8 mouse cellular contexts compared by ENCODE assay signal in genomic region chr15:12795457-12795894, GRCm38 (mm10). TPM values are rescaled to one million over a fixed set of nuclear protein-coding genes. Genes with fewer than 3 reads are reported as not detected.
DNase-seq lines count a peak whose midpoint lies in the region; ATAC-seq lines count a peak whose summit lies in the region.

No protein-coding gene starts in this region.

- peaks cover 5% of the 10 kb centered on the region for H3K4me1 ChIP-seq in heart, embryonic 10.5 days
- no peaks in the 10 kb centered on the region for H3K4me1 ChIP-seq in hindbrain, embryonic 13.5 days (replicated peaks)
- no peaks in the 10 kb centered on the region for H3K4me1 ChIP-seq in midbrain, embryonic 11.5 days (ENCODE audit: control insufficient read depth, insufficient read depth, low read length)

- no peaks in the 10 kb centered on the region for H3K27me3 ChIP-seq in heart, embryonic 10.5 days (ENCODE audit: insufficient read depth, poor library complexity, severe bottlenecking)
- H3K27me3 ChIP-seq in hindbrain, embryonic 13.5 days: no peaks in the 10 kb centered on the region
- H3K27me3 ChIP-seq in midbrain, embryonic 11.5 days (ENCODE audit: control insufficient read depth, insufficient read depth, low read length): no peaks in the 10 kb centered on the region

- H3K9ac ChIP-seq in hindbrain, embryonic 13.5 days: no peak overlapping the region
- no peak overlapping the region for H3K9ac ChIP-seq in midbrain, embryonic 11.5 days (ENCODE audit: low read length)

- H3K9me3 ChIP-seq in heart, embryonic 10.5 days: no peaks in the 10 kb centered on the region
- H3K9me3 ChIP-seq in hindbrain, embryonic 13.5 days: no peaks in the 10 kb centered on the region
- no peaks in the 10 kb centered on the region for H3K9me3 ChIP-seq in midbrain, embryonic 11.5 days (ENCODE audit: control insufficient read depth, low read length)

- 4% methylated on average over 2 of the region's 2 CpGs for WGBS in heart, embryonic 10.5 days
- 2% methylated on average over 2 of the region's 2 CpGs for WGBS in hindbrain, embryonic 13.5 days
- WGBS in midbrain, embryonic 11.5 days: 3% methylated on average over 2 of the region's 2 CpGs

- DNase-seq in heart, adult 18-20 months: peak; percentile 55 to 80
- DNase-seq in heart, embryonic 10.5 days (ENCODE audit: low spot score): no peak
- peak; percentile 55 for DNase-seq in WW6 (ENCODE audit: low read depth, low spot score)
- DNase-seq in embryo, embryonic 11.5 days (ENCODE audit: low read depth, low spot score): peak; percentile 76
- peak; percentile 46 for DNase-seq in layer of hippocampus, adult 9-11 months
- DNase-seq in midbrain, embryonic 11.5 days (ENCODE audit: low spot score, missing footprints): peak; percentile 97
- DNase-seq in spleen, adult 12 weeks (ENCODE audit: low spot score): peak; percentile 14

- H3K4me2 ChIP-seq in hindbrain, embryonic 13.5 days: no peak overlapping the region
- H3K4me2 ChIP-seq in midbrain, embryonic 11.5 days: no peak overlapping the region

- no peaks in the 10 kb centered on the region for H3K36me3 ChIP-seq in heart, embryonic 10.5 days
- H3K36me3 ChIP-seq in hindbrain, embryonic 13.5 days: no peaks in the 10 kb centered on the region
- no peaks in the 10 kb centered on the region for H3K36me3 ChIP-seq in midbrain, embryonic 11.5 days (ENCODE audit: control insufficient read depth, insufficient read depth, low read length)

- ATAC-seq in hindbrain, embryonic 13.5 days (ENCODE audit: low FRiP score): peak; percentile 67
- ATAC-seq in midbrain, embryonic 11.5 days (ENCODE audit: low FRiP score): peak; percentile 55; the same call in 1 of the 2 replicates

- no peak overlapping the region for H3K27ac ChIP-seq in heart, embryonic 10.5 days
- H3K27ac ChIP-seq in hindbrain, embryonic 13.5 days: no peak overlapping the region
- H3K27ac ChIP-seq in midbrain, embryonic 11.5 days (ENCODE audit: low read depth, low read length): no peak overlapping the region

- H3K4me3 ChIP-seq in heart, embryonic 10.5 days: no peak overlapping the region
- no peak overlapping the region for H3K4me3 ChIP-seq in hindbrain, embryonic 13.5 days
- H3K4me3 ChIP-seq in midbrain, embryonic 11.5 days (ENCODE audit: low read depth, low read length): no peak overlapping the region

RNA-seq across cellular contexts. Expression of gene 6030458C11Rik, which starts 29.0 kb away (rescaled TPM):
- 10 to 100 TPM; 13.5 to 13.9 TPM for total RNA-seq in heart, adult 18-20 months (2021)
- 39.8 and 42.3 TPM in 2 replicates for polyA plus RNA-seq in heart, embryonic 10.5 days (2016; fragmentation: Nextera tagmentation; extraction: Ambion mirVana)
- 33.7 and 42.1 TPM in 2 replicates for polyA plus RNA-seq in hindbrain, embryonic 13.5 days (2015; fragmentation: Nextera tagmentation; extraction: Ambion mirVana)
- polyA plus RNA-seq in midbrain, embryonic 11.5 days (2014; fragmentation: Nextera tagmentation; extraction: Ambion mirVana): 24.3 and 25.3 TPM in 2 replicates

RNA-seq across cellular contexts. Expression of gene Drosha, which starts 29.1 kb away (rescaled TPM):
- total RNA-seq in heart, adult 18-20 months (2021): 10 to 100 TPM; 34.8 to 39.1 TPM
- polyA plus RNA-seq in heart, embryonic 10.5 days (2016; fragmentation: Nextera tagmentation; extraction: Ambion mirVana): 47.3 and 52.6 TPM in 2 replicates
- polyA plus RNA-seq in hindbrain, embryonic 13.5 days (2015; fragmentation: Nextera tagmentation; extraction: Ambion mirVana): 50.0 and 53.8 TPM in 2 replicates
- polyA plus RNA-seq in midbrain, embryonic 11.5 days (2014; fragmentation: Nextera tagmentation; extraction: Ambion mirVana): 79.2 and 83.7 TPM in 2 replicates

RNA-seq across cellular contexts. Expression of gene Pdzd2, which starts 55.8 kb away (rescaled TPM):
- total RNA-seq in heart, adult 18-20 months (2021): 10 to 100 TPM; 68.0 to 82.0 TPM
- polyA plus RNA-seq in heart, embryonic 10.5 days (2016; fragmentation: Nextera tagmentation; extraction: Ambion mirVana): 7.3 and 10.7 TPM in 2 replicates
- 9.3 and 12.3 TPM in 2 replicates for polyA plus RNA-seq in hindbrain, embryonic 13.5 days (2015; fragmentation: Nextera tagmentation; extraction: Ambion mirVana)
- 5.2 and 6.5 TPM in 2 replicates for polyA plus RNA-seq in midbrain, embryonic 11.5 days (2014; fragmentation: Nextera tagmentation; extraction: Ambion mirVana)
